Mouse (Mus musculus) frontal cortex, postnatal 25 days (tissue): Measurements from ENCODE around the gene Mtfr2.

Experiments
- DNase-seq, 2 experiments: peaks; one replicate each; pipeline ENCODE4 v3.0.0; 2022; ENCODE audit warnings: low spot score in 2 of 2

Gene Mtfr2

GRCm38 (mm10) chr10:20379071-20379735, 31.6 kb downstream of the Mtfr2 start:
- no peak for DNase-seq

DNA sequence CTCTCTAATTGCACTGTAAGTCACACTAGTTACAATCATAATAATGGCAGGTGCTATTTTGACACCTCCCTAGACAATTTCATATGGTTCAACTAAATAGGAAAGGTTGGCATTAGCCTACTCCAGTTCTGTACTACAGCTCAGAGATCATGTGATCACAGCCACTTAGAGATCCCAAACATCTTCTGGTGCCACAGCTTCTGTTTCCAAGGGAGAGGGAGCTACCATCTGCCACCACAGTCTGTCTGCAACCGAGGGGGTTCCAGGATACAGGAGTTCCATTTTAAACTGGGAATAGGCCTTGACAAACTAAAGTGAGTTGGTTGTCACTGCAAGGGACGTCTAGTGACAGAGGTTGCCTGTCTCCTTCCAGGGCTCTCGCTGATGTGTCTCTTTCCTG, 33.2 kb downstream of the Mtfr2 start:
- no peak for DNase-seq

- no peak for DNase-seq
These were observed 33.8 kb downstream of the Mtfr2 start for GRCm38 (mm10) chr10:20381352-20381751.

- no peak for DNase-seq
These were observed 35.3 kb downstream of the Mtfr2 start for GRCm38 (mm10) chr10:20382807-20383419.

GRCm38 (mm10) chr10:20390568-20390967, 43.0 kb downstream of the Mtfr2 start:
- no peak for DNase-seq

DNA sequence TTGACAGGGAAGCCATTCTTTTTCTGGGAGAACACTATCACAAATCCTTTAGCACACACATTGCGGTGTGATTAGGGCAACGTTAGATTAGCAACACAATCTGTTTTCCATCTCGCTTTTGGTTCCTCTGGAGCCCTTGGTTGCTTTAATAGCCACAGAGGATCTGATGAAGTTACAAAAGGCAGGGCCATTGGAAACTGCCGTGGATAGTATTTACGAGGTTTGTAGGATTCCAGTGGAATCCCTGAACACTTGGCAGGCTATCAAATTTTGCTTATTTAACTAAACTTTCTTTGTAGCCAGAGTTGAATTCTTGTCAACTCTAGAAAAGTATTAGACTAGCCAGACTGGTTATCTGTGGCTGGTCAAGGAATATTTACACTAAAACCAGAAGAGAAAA, 47.2 kb downstream of the Mtfr2 start:
- no peak for DNase-seq

DNA sequence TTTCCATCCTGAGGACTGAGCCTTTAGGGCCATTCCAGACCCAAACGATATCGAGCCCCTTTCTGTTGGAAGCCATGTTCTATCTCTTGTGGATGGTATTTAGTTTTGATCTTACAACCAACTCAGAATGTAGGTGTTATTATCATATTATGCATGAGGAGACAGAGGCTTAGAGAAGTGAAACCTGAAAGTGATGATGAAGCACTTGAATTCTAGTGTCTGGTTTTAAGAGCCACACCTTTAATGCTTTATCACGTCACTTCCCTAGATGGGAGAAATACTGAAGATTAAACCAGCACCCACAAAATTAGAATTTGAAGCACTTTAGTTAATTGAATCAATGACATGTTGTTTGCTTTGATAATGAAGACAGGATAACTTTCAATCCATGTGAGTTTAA, 48.2 kb downstream of the Mtfr2 start:
- no peak for DNase-seq

GRCm38 (mm10) chr10:20398224-20398623, 50.7 kb downstream of the Mtfr2 start:
- DNase-seq = no peak

DNA sequence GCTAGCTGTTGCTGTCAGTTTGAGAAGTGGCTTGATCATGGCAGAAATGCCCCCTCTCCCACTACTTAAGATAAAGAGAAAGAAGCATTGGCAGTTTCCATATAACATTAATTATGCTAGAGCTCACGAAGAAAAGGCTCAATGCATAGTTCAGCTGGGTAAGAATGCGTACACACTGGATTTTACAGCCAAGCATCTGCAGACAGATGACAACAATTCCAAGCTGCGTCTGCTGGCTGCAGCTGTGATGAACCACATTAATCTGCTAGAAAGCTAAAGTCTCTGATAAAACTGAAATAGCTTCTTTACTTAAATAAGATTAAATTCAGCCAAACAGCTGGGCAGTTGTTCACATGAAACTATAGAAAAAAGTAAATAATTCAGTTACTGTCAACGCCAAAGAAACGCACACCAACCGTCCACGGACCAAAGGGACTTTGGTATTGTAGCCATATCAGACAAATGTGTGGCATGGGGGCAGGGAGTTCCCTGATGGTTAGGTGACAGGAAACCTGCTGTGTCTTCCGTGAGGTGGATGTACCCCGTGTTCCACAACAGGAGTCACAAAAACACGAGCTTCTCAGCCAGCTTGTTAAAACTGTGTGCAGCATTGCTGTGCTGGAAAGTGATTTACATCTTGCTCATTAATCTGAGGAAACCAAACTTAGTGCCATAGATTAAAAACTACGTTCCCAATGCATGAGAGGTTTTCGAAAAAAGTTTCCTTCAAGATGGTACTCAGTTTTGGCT, 51.2 kb downstream of the Mtfr2 start:
- DNase-seq = no peak

DNA sequence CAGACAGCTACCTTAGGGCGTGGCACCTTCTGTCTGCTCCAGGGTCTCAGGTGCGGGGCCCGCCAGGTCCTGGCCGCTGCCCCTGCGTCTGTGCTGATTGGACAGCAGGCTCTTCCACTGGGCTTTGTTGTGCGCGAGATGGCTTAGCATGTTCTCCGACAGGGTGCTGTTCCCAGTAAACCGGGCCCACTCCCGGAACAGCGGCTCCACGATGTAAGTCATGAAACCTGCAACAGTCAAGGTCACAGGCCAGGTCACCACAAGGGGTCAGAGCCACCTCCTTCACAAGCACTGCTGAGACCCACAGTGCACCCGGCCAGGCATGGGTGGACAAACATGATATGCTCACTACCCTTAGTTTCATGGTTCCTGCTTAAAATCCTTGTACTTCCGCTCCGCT, 52.8 kb downstream of the Mtfr2 start:
- no peak for DNase-seq

DNA sequence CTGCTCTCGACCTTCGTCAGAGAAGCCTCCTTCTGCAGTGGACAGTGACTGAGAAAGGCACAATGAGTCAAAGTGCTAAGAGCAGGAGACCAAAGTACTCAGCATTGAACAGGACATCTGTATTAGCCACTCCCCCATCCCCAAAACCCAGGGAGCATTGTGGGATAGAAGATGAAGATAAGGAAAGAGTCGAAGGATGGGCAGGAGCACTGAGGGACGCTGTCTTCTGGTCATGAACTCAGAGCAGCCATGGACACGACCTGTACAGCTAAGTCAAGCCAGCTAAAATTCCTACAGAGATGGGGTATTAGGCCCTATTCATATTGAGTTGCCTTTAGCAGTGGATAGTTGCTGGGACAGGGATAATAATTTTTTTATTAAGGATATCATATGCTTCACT, 55.4 kb downstream of the Mtfr2 start:
- DNase-seq = no peak

- DNase-seq = no peak
These were observed 57.9 kb downstream of the Mtfr2 start for GRCm38 (mm10) chr10:20405471-20405870.

DNA sequence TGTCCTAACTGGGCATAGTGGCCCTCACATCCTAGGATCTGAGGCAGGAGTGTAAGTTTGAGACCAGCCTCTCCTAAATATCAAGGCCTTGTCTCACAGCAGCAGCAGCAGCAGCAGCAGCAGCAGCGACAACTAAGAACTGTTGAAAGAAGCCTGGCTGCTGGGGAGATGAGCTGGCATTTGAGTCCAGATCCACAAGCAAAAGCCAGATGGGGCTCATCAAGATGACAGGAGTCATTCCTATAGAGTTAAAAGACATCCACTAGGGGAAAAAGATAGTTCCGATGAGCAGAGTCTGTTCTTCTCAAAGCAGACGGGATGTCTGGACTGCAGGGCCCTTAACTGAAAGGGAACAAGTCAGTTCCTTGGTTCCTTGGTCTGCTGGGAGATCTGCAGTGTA, 60.8 kb downstream of the Mtfr2 start:
- DNase-seq = no peak

- no peak for DNase-seq
These were observed 61.6 kb downstream of the Mtfr2 start for GRCm38 (mm10) chr10:20409181-20409580.
